Mouse (Mus musculus): ENCODE measurements around the gene Adarb1.

- TF ChIP-seq POLR2A (IDR thresholded peaks at IDR 0.05; ENCODE audit: insufficient read depth, low read depth, low read length), result no peak
- TF ChIP-seq EP300 (IDR thresholded peaks at IDR 0.05; ENCODE audit: insufficient read depth, low read depth, low read length), result no peak
- 0 out of 2 replicates have a peak, but pooled peaks have one; percentile 11 for TF ChIP-seq CTCF (IDR thresholded peaks at IDR 0.05)
Measured at GRCm38 (mm10) chr10:77442250-77442649, 24.2 kb upstream of the Adarb1 start.

Data from heart, adult 2 months (tissue).